Mouse (Mus musculus): ENCODE data around the gene Soat2.

DNA sequence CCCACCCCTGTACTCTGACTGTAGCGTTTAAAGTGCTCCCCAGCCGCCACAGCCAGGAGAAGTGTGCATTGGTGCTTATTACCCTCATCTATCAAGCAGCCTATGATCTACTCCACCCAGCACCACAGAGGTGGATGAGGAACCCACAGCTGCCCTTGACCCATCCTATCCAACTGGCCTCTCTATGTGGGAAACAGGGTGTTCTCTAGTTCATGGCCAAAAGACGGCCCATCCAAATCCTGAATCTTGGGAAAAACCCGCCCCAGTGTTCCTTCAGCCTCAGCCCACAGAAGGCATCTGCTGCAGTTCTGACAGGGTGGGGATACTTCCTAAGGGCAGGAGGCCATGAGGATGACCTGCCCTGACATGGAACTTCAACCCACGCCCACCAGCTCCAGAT, 29.8 kb upstream of the Soat2 start:
- TF ChIP-seq CTCF (IDR thresholded peaks at IDR 0.05; ENCODE audit: insufficient read depth, low read depth, low read length) = no peak
- no peak for TF ChIP-seq POLR2A (IDR thresholded peaks at IDR 0.05; ENCODE audit: insufficient read depth, low read depth, low read length)

All from olfactory bulb, adult 2 months (tissue).